20 mouse cellular contexts compared by ENCODE assay signal in the genomic region with DNA sequence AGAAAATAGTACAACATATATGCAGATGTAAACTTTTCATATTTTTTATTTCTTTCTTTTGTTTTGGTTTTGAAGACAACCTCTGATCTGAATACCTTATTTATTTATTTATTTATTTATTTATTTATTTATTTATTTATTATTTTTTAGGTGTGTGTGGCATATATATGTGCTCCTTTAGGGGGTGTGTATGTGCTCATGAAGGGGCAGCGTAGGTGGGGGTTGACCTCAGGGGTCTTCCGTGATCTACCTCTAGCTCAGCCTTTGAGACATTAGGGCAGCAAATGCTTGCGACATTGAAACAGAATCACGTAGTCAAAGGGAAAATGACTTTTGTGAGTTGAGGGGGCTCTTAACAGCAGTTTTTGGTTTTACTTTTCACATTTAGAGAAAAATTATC. TPM values are rescaled to one million over a fixed set of nuclear protein-coding genes. Genes with fewer than 3 reads are reported as not detected.
DNase-seq lines count a peak whose midpoint lies in the region; ATAC-seq and TF ChIP-seq lines count a peak whose summit lies in the region.
"Had no signal": no experiment of that assay in that cellular context is flagged by ENCODE, and none has a peak within 500 bp of the region (broad histone marks: within the 10 kb centered on the region; RNA-seq: fewer than 3 reads in every experiment).

No protein-coding gene starts in this region.

- H3K27ac ChIP-seq in intestine, embryonic 14.5 days (ENCODE audit: low read depth): no peak overlapping the region
- H3K27ac ChIP-seq in intestine, postnatal 0 days (ENCODE audit: low read depth, low read length): no peak overlapping the region
- no peak overlapping the region for H3K27ac ChIP-seq in forebrain, embryonic 13.5 days
- no peak overlapping the region for H3K27ac ChIP-seq in forebrain, embryonic 16.5 days (ENCODE audit: low read length)
- H3K27ac ChIP-seq in midbrain, embryonic 14.5 days (replicated peaks; ENCODE audit: low read depth, low read length): no peak overlapping the region
- H3K27ac ChIP-seq: heart, embryonic 10.5 days; intestine, embryonic 15.5 days; kidney, embryonic 15.5 days; limb, embryonic 13.5 days; liver, embryonic 14.5 days had no signal

- H3K9me3 ChIP-seq in intestine, embryonic 14.5 days (ENCODE audit: control insufficient read depth, low read length): no peaks in the 10 kb centered on the region
- no peaks in the 10 kb centered on the region for H3K9me3 ChIP-seq in intestine, postnatal 0 days (ENCODE audit: control insufficient read depth)
- H3K9me3 ChIP-seq in forebrain, embryonic 13.5 days (replicated peaks): no peaks in the 10 kb centered on the region
- H3K9me3 ChIP-seq in forebrain, embryonic 16.5 days (ENCODE audit: control insufficient read depth, low read length): no peaks in the 10 kb centered on the region
- H3K9me3 ChIP-seq in midbrain, embryonic 14.5 days (ENCODE audit: control insufficient read depth, low read length): no peaks in the 10 kb centered on the region
- H3K9me3 ChIP-seq: heart, embryonic 10.5 days; intestine, embryonic 15.5 days; kidney, embryonic 15.5 days; limb, embryonic 13.5 days had no signal

- no peak overlapping the region for H3K4me2 ChIP-seq in intestine, embryonic 14.5 days (ENCODE audit: low read length)
- no peak overlapping the region for H3K4me2 ChIP-seq in intestine, postnatal 0 days (replicated peaks; ENCODE audit: low read depth)
- H3K4me2 ChIP-seq in forebrain, embryonic 13.5 days: no peak overlapping the region
- H3K4me2 ChIP-seq in forebrain, embryonic 16.5 days (ENCODE audit: low read length): no peak overlapping the region
- H3K4me2 ChIP-seq in midbrain, embryonic 14.5 days (ENCODE audit: low read length): no peak overlapping the region
- H3K4me2 ChIP-seq: intestine, embryonic 15.5 days had no signal

- ATAC-seq in intestine, embryonic 14.5 days (replicated peaks; ENCODE audit: low FRiP score, low TSS enrichment, low read depth): peak; percentile 34
- no peak for ATAC-seq in intestine, postnatal 0 days
- ATAC-seq in forebrain, embryonic 13.5 days: peak; percentile 61
- peak; percentile 38; the same call in 1 of the 2 replicates for ATAC-seq in forebrain, embryonic 16.5 days
- peak; percentile 46 for ATAC-seq in midbrain, embryonic 14.5 days (ENCODE audit: low FRiP score, low TSS enrichment)
- ATAC-seq: activated CD4-positive, CD25-positive, alpha-beta regulatory T cell, adult 4 months; lung, postnatal 0 days; Patski had no signal

- no peak overlapping the region for H3K4me3 ChIP-seq in intestine, embryonic 14.5 days (ENCODE audit: low read depth, low read length)
- H3K4me3 ChIP-seq in intestine, postnatal 0 days (ENCODE audit: low read depth, low read length): no peak overlapping the region
- no peak overlapping the region for H3K4me3 ChIP-seq in forebrain, embryonic 13.5 days
- no peak overlapping the region for H3K4me3 ChIP-seq in forebrain, embryonic 16.5 days (replicated peaks; ENCODE audit: low read length)
- H3K4me3 ChIP-seq in midbrain, embryonic 14.5 days (replicated peaks; ENCODE audit: low read depth, low read length): no peak overlapping the region
- H3K4me3 ChIP-seq: heart, embryonic 10.5 days; intestine, embryonic 15.5 days; kidney, embryonic 15.5 days; myocyte had no signal

- H3K27me3 ChIP-seq in intestine, embryonic 14.5 days (replicated peaks; ENCODE audit: control insufficient read depth, insufficient read depth, low read length): no peaks in the 10 kb centered on the region
- H3K27me3 ChIP-seq in intestine, postnatal 0 days (replicated peaks; ENCODE audit: control insufficient read depth, insufficient read depth, low read length): no peaks in the 10 kb centered on the region
- H3K27me3 ChIP-seq in forebrain, embryonic 13.5 days: no peaks in the 10 kb centered on the region
- H3K27me3 ChIP-seq in forebrain, embryonic 16.5 days (replicated peaks; ENCODE audit: control insufficient read depth, insufficient read depth, low read length): no peaks in the 10 kb centered on the region
- H3K27me3 ChIP-seq in midbrain, embryonic 14.5 days (ENCODE audit: control insufficient read depth, insufficient read depth, low read length): no peaks in the 10 kb centered on the region
- H3K27me3 ChIP-seq: intestine, embryonic 15.5 days; kidney, embryonic 15.5 days; limb, embryonic 13.5 days had no signal

- no peaks in the 10 kb centered on the region for H3K36me3 ChIP-seq in intestine, embryonic 14.5 days (ENCODE audit: control insufficient read depth, insufficient read depth, low read length)
- H3K36me3 ChIP-seq in intestine, postnatal 0 days (ENCODE audit: control insufficient read depth, insufficient read depth): no peaks in the 10 kb centered on the region
- no peaks in the 10 kb centered on the region for H3K36me3 ChIP-seq in forebrain, embryonic 13.5 days (ENCODE audit: poor library complexity, severe bottlenecking)
- no peaks in the 10 kb centered on the region for H3K36me3 ChIP-seq in forebrain, embryonic 16.5 days (ENCODE audit: control insufficient read depth, insufficient read depth)
- no peaks in the 10 kb centered on the region for H3K36me3 ChIP-seq in midbrain, embryonic 14.5 days (ENCODE audit: control insufficient read depth, insufficient read depth, low read length)
- H3K36me3 ChIP-seq: heart, embryonic 10.5 days; intestine, embryonic 15.5 days; kidney, embryonic 15.5 days; limb, embryonic 13.5 days had no signal

- H3K4me1 ChIP-seq in intestine, embryonic 14.5 days (replicated peaks; ENCODE audit: control insufficient read depth, insufficient read depth, low read length): 0 out of 2 replicates have a peak, but pooled peaks cover 2% of the 10 kb centered on the region
- H3K4me1 ChIP-seq in intestine, postnatal 0 days (replicated peaks; ENCODE audit: control insufficient read depth, insufficient read depth, low read length): no peaks in the 10 kb centered on the region
- peaks cover 13% of the 10 kb centered on the region for H3K4me1 ChIP-seq in forebrain, embryonic 13.5 days
- H3K4me1 ChIP-seq in forebrain, embryonic 16.5 days (replicated peaks; ENCODE audit: control insufficient read depth, insufficient read depth, low read length): peaks cover 16% of the 10 kb centered on the region
- H3K4me1 ChIP-seq in midbrain, embryonic 14.5 days (ENCODE audit: control insufficient read depth, insufficient read depth, low read length): peaks cover 26% of the 10 kb centered on the region
- H3K4me1 ChIP-seq: intestine, embryonic 15.5 days; kidney, embryonic 15.5 days; limb, embryonic 13.5 days had no signal

- no peak for DNase-seq in intestine, embryonic 14.5 days (ENCODE audit: low spot score)
- DNase-seq in midbrain, embryonic 14.5 days: no peak
- DNase-seq in thymus, postnatal 4 days: no peak
- DNase-seq in left cerebral cortex, postnatal 14 days (ENCODE audit: low spot score in 2 of 2): no peak
- DNase-seq in retina, embryonic 14.5 days (ENCODE audit: low spot score): no peak
- DNase-seq: gastrocnemius, postnatal 25 days had no signal

- intact Hi-C loops in left cerebral cortex, postnatal 14 days (cut with DNase I): loop anchor here (1.0 to 5.0 kb wide), 2 partner anchors 154 to 171 kb away; no protein-coding TSS in a partner anchor

- no peak for TF ChIP-seq CTCF in intestine, postnatal 0 days (IDR thresholded peaks at IDR 0.05; ENCODE audit: low read depth)

- WGBS in intestine, embryonic 14.5 days: 90% methylated on average over 4 of the region's 4 CpGs
- WGBS in intestine, postnatal 0 days: 92% methylated on average over 4 of the region's 4 CpGs
- WGBS in forebrain, embryonic 13.5 days: 95% methylated on average over 4 of the region's 4 CpGs
- WGBS in forebrain, embryonic 16.5 days: 87% methylated on average over 4 of the region's 4 CpGs
- WGBS in midbrain, embryonic 14.5 days: 91% methylated on average over 4 of the region's 4 CpGs

- no peak overlapping the region for H3K9ac ChIP-seq in intestine, embryonic 14.5 days (ENCODE audit: low read length)
- H3K9ac ChIP-seq in intestine, postnatal 0 days (ENCODE audit: low read depth, low read length): no peak overlapping the region
- H3K9ac ChIP-seq in forebrain, embryonic 13.5 days: no peak overlapping the region
- no peak overlapping the region for H3K9ac ChIP-seq in forebrain, embryonic 16.5 days (replicated peaks; ENCODE audit: low read depth, low read length)
- no peak overlapping the region for H3K9ac ChIP-seq in midbrain, embryonic 14.5 days (replicated peaks; ENCODE audit: low read length)
- H3K9ac ChIP-seq: intestine, embryonic 15.5 days; kidney, embryonic 15.5 days; limb, embryonic 13.5 days; liver, embryonic 14.5 days had no signal

RNA-seq across cellular contexts. Expression of a gene that starts 0.5 kb away (rescaled TPM):
- 4.9 and 5.1 TPM in 2 replicates for polyA plus RNA-seq in intestine, embryonic 14.5 days (2014; fragmentation: Nextera tagmentation; extraction: Ambion mirVana)
- 1.0 and 1.1 TPM in 2 replicates for polyA plus RNA-seq in intestine, postnatal 0 days (2015; fragmentation: Nextera tagmentation; extraction: Ambion mirVana)
- 31.3 and 34.6 TPM in 2 replicates for polyA plus RNA-seq in forebrain, embryonic 13.5 days (2015; fragmentation: Nextera tagmentation; extraction: Ambion mirVana)
- polyA plus RNA-seq in forebrain, embryonic 16.5 days (2015; fragmentation: Nextera tagmentation; extraction: Ambion mirVana): 55.8 and 57.4 TPM in 2 replicates
- polyA plus RNA-seq in midbrain, embryonic 14.5 days (2014; fragmentation: Nextera tagmentation; extraction: Ambion mirVana): 60.4 and 87.2 TPM in 2 replicates
- total RNA-seq in left cerebral cortex, postnatal 14 days (2021): 10 to 100 TPM; 45.4 to 45.7 TPM
- total RNA-seq: megakaryocyte, adult 5-6 weeks had no signal
- polyA plus RNA-seq: C2C12 had no signal

RNA-seq across cellular contexts. Expression of a gene that starts 52.6 kb away (rescaled TPM):
- 3.0 and 4.4 TPM in 2 replicates for polyA plus RNA-seq in intestine, embryonic 14.5 days (2014; fragmentation: Nextera tagmentation; extraction: Ambion mirVana)
- polyA plus RNA-seq in intestine, postnatal 0 days (2015; fragmentation: Nextera tagmentation; extraction: Ambion mirVana): 0.69 and 1.3 TPM in 2 replicates
- polyA plus RNA-seq in forebrain, embryonic 13.5 days (2015; fragmentation: Nextera tagmentation; extraction: Ambion mirVana): 14.7 and 15.0 TPM in 2 replicates
- polyA plus RNA-seq in forebrain, embryonic 16.5 days (2015; fragmentation: Nextera tagmentation; extraction: Ambion mirVana): 35.2 and 42.8 TPM in 2 replicates
- polyA plus RNA-seq in midbrain, embryonic 14.5 days (2014; fragmentation: Nextera tagmentation; extraction: Ambion mirVana): 40.6 and 47.4 TPM in 2 replicates
- total RNA-seq in left cerebral cortex, postnatal 14 days (2021): 100 to 1,000 TPM; 342 to 345 TPM
- total RNA-seq: megakaryocyte, adult 5-6 weeks had no signal
